Comparison of ENCODE assay signal across 14 mouse cellular contexts in the genomic region with DNA sequence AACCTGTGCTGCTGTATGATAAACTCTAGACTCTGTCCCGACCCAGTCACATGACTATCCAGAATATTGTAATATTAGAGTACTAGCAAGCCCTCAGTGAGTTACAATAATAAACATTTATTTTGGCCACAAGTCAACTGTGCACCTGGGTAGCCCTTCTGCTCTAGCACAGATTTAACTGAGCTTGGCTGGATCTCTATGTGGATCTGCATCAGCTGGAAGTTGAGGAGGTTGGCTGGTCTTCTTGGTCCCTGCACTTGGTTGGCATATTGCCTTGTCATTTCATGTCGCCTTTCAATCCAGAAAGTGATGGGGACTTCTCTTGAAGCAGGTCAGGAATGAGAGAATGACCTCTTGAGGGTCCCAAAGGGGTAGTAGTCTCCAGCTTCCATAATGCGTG.
"Had no signal": no experiment of that assay in that cellular context is flagged by ENCODE, and none has a peak within 500 bp of the region (broad histone marks: within the 10 kb centered on the region; RNA-seq: fewer than 3 reads in every experiment).

No protein-coding gene starts in this region.

- DNase-seq: gastrocnemius, adult 2 months; gastrocnemius, postnatal 10 days; gastrocnemius, postnatal 25 days; heart, adult 18-20 months; heart, postnatal 10 days; heart, postnatal 4 days; kidney, adult 18-20 months; kidney, adult 8-10 months; kidney, postnatal 10 days; kidney, postnatal 25 days; kidney, postnatal 4 days; liver; liver, embryonic 13.5 days; liver, postnatal 0 days had no signal
